Mouse (Mus musculus) heart, adult 11 months (tissue): Measurements from ENCODE around the gene Snrnp25.
"Not testable (repeated sequence)": the region's sequence is repeated elsewhere in the genome, so short reads cannot be mapped to it uniquely, and the experiment has no call there.

ENCODE experiments used
- DNase-seq: peaks from one replicate; pipeline ENCODE4 v3.0.0; 2022

Snrnp25 gene

DNA sequence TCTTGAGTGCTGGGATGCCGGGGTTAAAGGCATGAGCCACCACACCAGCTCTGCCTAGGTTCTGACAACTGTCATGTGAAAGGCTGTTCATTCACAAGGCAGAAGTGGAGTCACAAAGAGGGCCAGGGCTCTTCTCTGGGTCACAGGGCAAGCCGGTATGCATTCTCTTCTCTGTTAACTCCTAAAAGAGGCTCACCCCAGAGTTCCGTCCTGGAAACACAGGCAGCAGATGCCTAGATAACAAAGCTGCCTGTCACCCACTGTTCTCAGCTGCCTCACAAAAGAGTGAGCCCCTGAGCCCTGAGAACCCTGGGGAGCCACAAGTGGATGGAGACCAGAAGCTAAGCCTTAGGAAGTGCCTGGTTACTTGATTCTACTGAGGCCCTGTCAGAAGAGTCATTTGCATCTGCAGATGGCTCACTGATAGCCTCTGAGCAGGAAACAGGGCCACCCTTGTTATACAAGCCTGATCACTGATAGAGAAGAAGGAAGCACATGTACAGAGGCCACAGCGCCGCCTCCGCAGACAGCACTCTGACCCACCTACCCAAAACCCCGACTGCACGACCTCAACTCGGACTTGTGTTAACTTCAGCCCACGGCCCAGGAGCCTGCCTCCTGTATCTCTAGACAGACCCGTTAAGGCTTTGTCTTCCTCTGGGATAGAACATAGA, 9.2 kb upstream of the Snrnp25 start:
- DNase-seq, result peak; percentile 84

DNA sequence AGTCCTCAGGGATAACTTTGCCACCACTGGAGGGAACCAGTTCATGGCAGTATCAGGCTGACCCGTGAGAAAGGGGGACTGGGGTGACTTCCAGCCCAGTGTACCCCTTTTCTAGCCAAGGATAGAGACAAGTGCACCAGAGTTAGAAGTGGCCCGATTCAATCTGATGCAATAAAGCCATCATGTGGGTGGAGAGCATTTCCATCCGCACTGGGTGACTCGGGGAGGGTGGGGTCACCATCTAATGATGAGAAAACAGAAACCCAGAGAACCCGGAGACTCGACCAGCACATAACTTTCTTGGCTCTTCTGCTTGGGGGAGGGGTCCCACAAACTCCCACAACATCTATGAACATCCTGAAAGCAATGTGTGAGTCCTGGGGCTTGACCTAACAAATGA, 8.5 kb upstream of the Snrnp25 start:
- DNase-seq, result peak; percentile 76

DNA sequence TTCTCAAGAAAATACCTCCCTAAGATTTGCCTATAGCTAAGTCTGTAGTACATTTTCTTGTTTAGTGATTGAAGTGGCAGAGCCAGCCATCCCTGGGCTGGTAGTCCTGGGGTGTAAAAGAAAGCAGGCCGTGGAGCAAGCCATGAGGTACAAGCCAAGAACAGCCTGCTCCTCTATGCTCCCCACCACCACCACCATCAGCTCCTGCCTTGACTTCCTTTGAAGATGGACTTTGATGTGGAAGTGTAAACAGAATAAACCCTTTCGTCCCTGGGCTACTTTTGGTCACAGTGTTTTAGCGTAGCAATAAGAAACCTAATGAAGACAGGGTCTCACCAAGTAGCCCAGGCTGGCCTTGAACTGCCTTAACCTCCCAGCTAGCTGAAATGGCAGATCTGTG, 7.4 kb upstream of the Snrnp25 start:
- DNase-seq, result peak; percentile 56

DNA sequence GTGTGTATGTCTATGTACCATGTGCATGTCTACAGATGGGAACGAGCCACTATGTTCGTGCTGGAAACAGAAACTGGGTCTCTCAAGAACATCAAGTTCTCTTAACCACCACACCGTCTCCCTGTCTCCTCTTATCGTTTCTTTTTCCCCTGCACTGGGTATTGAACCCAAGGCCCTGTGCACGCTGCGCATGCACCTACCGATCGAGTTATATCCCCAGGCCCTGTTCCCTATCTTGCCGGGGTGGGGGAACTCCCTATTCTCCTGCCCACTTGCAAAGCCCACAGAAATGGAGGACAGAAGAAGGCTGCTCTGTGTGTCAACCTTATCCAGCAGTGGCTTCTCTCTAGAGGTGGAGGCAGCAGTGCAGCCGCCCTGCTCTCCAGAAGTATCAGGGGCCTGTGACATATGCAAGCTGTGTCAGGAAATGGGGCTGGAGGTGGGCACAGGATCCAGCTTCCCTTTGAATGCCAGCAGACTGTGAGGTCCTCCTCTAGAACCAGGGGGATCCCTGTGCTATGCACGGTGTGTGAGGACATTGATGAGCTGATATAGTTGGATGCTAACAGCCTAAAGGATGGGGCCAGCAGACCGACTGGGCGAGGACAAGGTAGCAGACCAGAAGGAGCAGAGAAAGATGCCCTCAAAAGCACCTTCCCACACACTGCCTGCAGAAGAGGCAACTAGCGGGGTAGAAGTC, 6.8 kb upstream of the Snrnp25 start:
- DNase-seq, result peak; percentile 68

DNA sequence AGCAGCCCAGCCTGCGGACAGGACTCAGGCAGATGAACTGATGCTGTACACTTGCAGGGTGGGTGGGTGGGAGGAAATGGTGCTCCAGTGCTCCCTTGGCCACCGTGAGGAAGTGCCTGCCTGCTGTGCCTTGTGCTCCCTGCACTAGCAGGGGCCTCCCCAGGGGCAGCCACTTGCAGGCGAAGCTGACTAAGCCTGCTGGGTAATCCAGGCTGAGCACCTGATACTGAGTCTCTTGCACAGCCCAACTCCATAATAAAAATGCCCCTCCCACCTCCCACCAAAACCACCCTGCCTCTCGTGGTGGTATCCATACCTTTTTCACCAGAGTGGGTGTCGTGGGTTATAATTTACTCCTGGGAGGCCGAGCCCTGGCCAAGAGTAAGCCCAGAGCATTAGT, 6.0 kb upstream of the Snrnp25 start:
- DNase-seq, result peak; percentile 57

DNA sequence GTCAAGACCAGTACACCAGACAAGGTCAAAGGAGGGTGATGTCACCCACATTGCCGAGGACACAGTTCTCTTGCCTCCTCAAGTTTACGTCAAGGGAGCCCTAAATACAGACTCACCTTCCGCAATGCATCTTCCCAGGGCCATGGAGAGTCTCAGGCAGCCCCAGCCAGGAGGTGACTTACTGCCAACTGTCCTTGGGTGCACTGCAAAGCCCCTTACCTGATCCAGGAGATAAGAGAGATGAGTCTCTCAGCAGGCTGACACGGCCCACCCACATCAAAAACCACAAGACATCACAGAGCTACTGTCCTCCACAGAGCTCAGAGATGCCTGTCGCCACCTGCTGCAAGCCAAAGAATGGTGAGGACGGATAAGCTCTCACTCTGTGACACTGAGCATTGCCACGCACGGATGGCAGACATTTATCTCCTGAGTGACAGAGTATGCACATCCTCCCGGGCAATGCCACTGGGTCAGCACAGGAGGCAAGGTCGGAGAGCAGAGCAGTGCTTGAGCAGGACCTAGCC, 5.1 kb upstream of the Snrnp25 start, which contains the start of gene Il9r:
TSS of gene Il9r (minus strand) at position 205 of the 527 bp plus-strand sequence.
- peak; percentile 88 for DNase-seq

DNA sequence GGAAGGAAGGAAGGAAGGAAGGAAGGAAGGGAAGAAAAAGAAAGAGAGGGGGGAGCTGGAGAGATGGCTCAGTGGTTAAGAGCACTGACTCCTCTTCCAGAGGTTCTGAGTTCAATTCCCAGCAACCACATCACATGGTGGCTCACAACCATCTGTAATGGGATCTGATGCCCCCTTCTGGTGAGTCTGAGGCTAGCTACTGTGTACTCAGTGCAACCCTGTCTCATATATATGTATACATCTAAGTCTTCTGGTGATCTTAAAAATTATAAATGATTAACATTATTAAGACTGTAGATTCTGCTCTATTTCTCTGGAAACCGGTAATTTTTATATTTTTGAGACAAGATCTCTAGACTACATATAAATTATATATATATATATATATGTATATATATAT, 4.2 kb upstream of the Snrnp25 start:
- not testable (repeated sequence) for DNase-seq

DNA sequence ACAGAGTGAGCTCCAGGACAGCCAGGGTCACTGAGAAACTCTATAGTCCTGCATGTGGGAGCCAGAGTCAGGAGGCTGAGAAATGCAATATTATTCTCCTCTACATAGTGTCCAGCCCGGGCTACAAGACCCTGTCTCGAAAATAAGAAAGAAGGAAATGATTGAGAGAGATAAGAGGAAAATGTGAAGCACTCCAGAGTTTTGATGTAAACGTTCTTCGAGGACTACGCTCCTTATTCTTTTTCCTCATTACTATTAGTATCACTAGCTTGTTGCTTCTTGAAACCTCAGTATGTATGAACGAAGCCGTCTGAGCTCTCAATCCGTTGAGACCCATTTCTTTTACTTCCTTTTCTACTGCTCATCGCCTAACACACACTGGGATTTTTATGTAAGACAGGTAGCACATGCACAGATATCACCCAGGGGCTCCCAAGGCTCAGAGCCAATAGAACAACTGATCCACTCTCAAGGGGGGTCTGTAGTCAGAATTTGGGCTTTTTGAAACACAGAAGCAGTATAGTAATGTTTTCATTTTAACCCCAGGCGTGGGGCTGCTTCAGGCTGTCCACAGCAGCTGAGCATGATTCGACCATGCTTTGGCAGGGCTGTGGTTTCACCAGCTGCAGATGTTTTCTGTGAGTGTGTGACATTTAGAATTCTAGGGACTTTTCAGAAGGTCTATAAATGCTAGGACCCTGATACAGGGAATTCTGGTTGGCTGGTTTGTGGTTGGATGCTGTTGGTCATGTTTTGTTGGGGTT, 3.1 kb upstream of the Snrnp25 start:
- DNase-seq, result no peak

DNA sequence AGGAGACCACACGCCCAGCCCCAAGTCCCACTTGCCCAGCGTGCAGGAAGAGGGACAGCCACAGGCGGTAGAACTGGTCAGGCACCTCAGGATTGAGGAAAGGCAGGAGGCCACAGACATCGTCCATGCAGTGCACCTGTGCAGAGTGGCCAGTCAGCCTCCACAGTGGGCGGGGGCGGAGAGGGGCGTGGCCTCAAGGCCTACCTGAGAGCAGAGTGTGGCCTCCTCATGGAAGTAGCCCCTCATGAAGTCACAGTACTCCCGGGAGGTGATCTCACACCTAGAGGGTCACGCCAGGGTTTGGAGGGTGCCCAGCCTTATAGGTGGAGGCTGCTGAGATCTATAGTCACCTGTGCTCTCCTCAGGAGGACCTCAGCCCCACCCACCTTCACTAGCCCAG, 5.4 kb downstream of the Snrnp25 start:
- DNase-seq, result no peak

DNA sequence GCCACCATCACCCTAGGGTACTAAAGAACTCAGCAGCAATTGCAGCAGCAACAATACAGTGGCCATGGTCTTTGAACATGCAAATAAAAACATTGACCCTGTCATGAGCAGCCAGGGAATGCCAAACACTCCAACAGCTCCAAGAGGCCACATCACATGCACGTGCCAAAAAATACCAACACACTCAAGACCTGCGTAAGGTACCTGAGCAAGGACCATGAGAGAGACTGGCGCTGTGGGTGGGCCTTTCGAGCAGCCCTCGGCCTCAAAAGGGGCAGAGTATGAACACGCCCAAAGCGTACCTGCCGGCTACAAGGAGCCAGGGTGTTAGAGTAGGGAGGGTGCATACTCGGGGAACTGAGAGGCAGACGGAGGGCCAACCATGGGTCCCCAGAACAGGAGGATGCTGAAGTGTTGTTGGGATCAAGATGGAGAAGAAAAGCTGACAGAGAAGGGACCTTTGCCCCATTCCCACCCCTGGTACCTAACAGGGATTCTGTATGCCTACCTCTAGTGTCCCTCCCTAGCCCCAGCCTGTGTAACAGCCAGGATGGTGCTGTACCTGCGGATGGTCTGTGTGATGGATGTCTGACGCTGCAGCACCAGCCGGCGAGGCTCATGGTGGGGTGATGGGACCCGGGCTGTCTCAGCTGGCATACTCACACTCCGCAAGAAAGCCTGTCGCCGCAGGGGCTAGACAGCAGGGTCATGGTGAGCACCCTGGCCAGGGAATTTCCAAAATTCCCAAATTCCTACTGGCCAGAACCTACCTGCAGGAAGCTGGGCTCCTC, 10.4 kb downstream of the Snrnp25 start:
- peak; percentile 92 for DNase-seq

DNA sequence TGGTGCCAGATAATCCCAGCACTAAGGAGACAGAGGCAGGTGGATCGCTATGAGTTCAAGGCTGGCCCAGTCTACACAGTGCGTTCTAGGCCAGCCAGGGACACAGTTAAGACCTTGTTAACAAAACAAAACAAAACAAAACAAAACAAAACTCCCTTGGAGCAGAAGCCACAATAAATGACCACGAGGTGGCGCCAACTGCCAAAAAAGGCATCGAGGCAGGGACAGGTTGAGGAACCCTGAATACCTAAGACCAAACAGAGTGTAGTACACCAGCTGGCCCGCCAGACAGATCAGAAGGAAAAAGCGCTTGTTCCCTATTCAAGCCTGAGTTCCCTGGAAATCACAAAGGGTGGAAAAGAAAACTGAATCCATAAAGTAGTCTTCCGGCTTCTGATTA, 11.6 kb downstream of the Snrnp25 start:
- peak; percentile 92 for DNase-seq

DNA sequence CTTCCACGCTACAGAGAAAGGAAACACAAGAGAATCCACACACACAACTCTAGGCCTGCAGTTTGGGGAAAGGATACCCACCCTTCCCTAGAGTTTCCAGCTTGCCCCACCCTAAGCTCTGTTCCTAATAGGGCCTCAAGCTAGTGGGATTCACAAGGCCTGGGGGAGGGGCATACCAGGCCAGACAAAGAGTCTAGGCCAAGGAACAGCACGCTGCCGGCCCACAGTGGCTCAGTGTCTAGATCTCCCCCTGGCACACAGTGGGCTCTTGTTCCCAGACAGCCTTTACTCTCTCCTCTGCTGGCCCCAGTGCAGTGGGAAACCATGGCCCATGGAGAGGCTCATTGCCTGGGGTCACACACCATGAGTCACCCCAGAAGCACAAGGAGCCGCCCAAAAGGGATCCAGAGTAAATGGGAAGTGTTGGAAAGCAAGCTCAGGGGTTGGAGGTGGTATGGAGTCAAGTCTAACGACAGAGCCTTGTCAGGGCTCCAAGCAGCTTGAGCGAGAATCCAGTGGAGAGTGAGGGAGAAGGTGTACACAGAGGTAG, 13.4 kb downstream of the Snrnp25 start:
- DNase-seq, result peak; percentile 94

DNA sequence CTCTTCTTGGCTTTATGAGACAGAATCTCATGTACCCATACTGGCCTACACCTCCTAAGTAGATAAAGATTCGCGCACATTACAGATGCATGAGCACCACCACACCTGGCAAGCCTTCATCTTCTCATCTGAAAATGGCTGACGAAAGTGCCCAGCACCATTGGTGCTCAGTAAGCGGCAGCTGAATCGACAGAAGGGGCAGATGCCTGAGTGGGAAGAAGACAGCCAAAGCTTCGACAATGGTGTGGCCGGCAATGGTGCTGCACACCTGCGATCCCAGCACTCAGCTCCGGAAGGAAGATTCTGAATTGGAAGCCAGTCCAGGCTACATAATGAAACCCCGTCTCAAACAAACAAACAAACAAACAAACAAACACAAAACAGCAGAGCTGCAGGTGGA, 14.1 kb downstream of the Snrnp25 start:
- DNase-seq, result no peak

DNA sequence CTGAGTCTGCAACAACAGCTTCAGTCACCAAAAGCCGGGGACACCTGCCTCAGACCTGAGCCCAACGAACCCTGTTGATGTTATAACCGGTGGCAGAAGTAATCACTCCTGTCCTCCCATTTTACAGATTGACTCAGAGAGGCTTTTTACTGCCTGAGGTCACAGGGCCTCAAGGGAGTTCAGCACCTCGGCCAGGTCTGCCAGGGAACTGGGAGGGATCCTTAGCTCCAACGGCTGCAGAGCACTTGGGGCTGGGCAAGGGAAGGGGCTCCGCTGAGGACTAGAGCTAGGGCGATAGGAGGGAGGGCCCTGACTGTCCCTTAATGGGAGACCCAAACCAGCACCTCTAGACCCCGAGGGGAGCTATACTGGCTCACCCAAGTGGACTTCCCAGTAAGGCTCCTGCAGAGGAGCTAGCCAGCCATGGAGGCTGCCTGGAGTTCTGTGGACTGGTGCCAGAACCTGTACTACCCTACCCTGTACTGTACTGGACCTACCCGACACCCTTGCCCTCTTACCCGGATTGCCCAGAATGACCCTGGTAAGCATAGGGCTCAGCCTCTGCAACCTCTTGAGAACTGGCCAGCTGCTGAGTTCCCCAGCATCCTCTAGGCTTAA, 15.5 kb downstream of the Snrnp25 start:
- no peak for DNase-seq

DNA sequence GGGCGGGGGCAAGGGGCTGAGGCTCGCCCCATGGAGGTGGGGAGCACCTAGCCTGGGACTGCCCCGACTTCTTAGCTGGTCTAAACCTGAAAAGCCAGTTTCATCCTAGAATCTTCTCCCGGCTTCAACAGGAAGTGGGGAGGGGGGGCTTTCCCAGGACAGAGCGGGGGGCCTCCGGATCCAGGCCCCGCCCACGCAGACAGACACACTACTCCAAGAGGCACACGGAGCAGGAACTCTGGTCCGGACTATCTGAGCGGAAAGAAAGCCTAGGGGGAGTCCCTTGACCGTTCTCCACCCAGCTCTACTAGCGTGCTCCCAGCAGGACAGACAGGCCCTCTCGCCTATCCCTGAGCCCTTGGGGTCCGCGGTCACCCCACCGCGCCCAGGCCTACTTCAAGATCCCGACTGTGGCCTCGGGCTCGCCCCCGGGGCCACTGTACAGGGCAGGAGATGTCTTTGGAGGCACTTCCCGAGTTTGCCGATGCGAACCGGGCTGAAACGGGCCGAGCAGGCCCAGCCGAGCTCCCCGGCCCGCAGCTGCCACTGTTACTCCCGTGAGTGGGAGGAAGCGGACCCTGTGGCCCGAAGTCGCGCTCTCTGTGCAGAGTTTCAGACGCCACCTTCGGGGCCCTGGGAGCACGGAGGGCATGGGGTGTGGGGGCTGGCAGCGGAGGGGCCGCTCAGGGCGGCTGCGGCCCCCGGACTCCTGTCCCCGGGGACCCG, 16.2 kb downstream of the Snrnp25 start:
- DNase-seq, result peak; percentile 99

DNA sequence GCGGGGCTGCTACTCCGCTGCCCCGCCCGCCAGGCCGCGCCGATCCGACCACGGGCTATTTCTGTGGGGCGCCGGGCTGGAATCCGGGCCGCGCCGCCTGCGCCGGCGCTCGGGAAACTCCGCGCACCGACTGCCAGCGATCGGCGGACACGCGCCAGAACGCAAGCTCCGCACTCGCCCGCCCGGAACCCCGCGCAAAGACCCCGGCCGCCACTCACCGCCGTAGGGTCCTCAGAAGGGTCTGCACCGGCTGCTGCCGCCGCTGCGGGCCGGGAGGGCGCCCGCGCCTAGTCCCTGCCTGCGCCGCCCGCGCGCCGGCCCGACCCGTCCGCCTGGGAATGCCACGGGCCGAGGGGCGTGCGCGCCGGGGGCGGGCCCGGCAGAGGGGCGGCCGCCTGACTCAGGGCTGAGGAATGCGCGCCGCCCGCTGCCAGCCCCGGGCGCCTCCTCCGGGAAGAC, 16.8 kb downstream of the Snrnp25 start, which contains the start of gene Rhbdf1:
TSS of gene Rhbdf1 (minus strand) at position 350 of the 459 bp plus-strand sequence.
- DNase-seq, result peak; percentile 98

DNA sequence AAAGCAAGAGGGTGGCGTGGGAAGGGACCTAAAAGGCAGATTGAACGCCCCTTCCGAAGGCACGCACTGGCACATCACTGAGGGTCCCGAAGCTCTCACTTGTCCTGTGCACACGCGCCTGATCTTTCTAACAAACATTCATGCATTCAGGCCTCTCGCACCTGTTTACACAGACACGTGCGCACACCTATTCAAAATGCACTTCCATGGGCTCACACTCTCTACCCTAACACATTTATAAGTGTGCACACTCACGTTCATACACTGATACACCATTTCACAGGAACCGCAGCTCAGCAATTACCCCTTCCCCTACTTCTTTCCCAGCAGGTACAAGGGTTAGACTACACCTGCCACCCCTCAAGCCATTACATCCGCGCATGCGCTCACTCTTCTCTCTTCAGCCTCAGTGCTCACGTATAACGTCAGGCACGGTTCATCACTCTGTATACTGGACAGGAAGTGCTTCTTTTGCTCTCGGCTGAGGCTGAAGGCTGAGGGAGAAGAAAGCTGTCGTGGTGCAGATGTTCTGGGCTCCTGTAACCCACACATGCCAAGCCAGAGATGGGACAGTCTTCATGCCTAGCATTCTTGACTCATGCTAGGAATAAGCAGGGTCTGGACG, 17.5 kb downstream of the Snrnp25 start:
- peak; percentile 95 for DNase-seq

DNA sequence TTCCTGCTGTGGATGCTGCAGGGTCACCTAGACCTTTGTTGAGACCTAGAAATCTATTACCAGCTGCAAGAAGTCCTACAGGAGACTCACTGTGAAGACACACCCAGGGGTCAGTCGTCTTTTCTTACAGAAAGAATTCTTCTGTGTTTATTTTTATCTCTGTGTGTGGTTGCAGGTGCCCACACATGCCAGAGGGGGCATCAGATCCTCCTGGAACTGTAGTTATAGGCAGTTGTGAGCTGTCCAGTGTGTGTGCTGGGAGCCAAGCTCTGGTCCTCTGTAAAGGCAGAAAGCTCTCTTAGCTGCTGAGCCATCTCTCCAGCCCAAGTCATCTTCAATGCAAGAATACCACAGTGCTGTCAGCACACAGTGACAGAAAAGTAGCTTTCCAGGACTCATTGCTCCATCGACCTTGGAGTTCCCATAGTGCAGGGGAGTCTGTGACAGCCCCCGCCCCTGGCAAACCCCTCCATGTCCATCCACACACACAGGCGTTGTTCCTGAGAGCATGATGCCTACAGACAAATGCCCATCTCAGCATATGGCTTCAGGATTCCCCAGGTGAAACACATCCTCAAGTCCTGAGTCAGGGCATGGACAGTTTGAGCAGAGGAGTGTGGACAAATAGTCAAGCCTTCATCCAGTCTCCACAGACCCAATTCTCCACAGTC, 18.2 kb downstream of the Snrnp25 start:
- peak; percentile 93 for DNase-seq

DNA sequence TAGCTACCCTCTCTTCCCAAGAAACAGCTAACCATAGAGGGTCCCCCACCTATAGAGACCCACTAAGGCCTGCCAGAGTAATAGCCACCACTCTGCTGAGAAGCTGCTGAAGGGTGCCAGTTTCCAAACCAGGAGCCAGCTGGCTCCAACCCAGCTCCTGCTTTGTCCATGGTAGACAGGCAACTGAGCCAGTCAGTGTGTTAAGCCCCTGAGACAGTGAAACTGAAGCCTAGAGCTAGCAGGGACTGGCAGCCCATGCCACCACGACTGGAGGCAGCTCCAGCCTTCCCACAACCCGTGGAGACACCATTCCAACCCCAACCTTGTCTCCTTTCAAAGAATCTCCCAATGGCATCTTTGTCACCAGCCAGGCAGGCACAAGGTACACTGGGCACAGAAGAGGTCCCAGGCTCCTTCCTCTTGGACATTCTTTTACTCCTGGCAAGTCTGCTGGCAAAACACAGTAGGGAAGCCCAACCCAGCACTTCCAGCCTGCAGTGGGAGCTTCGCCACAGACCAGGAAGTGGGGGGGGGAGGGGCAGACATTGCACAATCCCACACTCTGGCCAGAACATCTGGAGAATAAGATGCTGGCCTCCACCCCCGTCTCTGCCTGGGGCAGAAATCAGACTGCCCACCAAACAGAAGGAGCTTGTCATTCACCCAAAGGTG, 19.4 kb downstream of the Snrnp25 start:
- peak; percentile 99 for DNase-seq
